Mouse (Mus musculus) embryonic fibroblast, embryonic 13.5 days (primary cell): ENCODE measurements around the gene Fbxw4. TPM values are rescaled to one million over a fixed set of nuclear protein-coding genes. Genes with fewer than 3 reads are reported as not detected.

Experiments used
- H3K27ac ChIP-seq: 2 replicates; pipeline ENCODE4 v1.5.1; 2012; ENCODE audit warnings: low read length, control low read depth, inconsistent platforms; ENCODE audit not compliant: insufficient read depth
- H3K4me1 ChIP-seq: 2 replicates; pipeline ENCODE4 v1.6.1; 2011; ENCODE audit warnings: low read length; ENCODE audit not compliant: control insufficient read depth, insufficient read depth
- H3K4me3 ChIP-seq: 2 replicates; pipeline ENCODE4 v1.5.1; 2011; ENCODE audit warnings: mild to moderate bottlenecking, control low read depth, low read length; ENCODE audit not compliant: insufficient read depth
- CTCF ChIP-seq: IDR thresholded peaks from 2 replicates; pipeline ENCODE4 v1.5.1; 2011; ENCODE audit warnings: mild to moderate bottlenecking, control low read depth, low read length, moderate library complexity, borderline replicate concordance; ENCODE audit not compliant: insufficient read depth
- POLR2A ChIP-seq: IDR thresholded peaks from 2 replicates; pipeline ENCODE4 v1.6.1; 2011; ENCODE audit warnings: low read depth, mild to moderate bottlenecking, control low read depth, low read length, moderate library complexity
- polyA plus RNA-seq: library from polyadenylated mRNA; stranded (reverse); fragments of >200 nt; gene quantifications from 2 replicates; pipeline ENCODE4 v1.2.4, GENCODE M21; 2011; ENCODE audit warnings: low read depth; ENCODE audit not compliant: missing spikeins, insufficient read length

Gene Fbxw4
- polyA plus RNA-seq, 1 experiment = 18.0 TPM

DNA sequence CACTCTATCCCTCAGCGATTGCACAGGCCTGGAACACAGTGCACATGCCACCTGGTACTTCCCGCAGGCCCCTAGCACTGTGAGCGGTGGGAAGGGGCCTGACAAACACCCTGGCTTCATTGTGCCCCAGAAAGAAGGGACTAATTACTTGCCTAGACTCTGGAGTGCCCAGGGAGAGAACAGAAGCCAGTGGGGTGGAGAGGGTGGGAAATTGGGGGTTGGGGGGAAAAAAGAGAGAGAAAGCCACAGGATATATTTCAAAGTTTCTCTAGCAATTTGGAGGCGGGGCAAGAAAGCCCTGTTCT, 43.9 kb downstream of the Fbxw4 start:
- no peak for TF ChIP-seq POLR2A
- TF ChIP-seq CTCF = no peak
- Histone ChIP-seq H3K4me1 (no peaks in the 10 kb centered on the region), H3K4me3 (no peak overlapping the region), H3K27ac (no peak overlapping the region)

DNA sequence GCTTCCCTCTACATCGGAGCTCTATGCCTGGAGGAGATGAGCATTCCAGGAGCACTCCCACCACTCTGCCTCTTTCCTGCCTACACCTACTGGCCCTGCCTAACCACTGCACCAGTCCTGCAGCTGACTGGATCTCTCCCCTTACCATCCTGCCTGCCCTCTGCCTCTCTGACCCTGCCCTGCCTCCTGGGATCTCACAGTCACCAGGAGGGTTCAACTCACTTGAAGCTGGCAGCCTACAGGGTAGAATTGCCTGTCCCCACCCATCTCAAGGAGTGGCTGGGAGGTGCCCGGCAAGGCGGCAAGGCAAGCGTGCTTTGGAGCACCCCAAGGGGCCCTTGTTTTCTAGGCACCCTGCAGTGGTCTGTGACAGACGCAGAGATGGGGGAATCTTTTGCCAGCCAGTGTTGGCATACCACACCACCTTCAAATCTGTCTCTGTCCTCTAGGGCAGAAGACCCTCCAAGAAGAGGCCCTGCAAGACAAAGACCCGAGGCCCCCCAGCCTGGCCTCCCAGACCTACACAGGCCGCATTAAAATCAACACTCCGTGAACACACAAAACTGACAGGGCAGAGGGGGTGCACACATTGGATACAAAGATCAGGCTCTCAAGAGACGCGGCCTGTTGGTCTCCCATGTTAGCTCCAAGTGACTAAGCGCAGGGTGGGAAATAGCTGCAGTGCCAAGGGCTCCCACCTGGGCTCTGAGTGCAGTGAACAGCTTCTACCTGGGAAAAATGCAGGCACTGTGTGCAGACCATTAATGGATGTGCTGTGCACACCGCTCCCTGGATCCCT, 44.5 kb downstream of the Fbxw4 start:
- no peak overlapping the region for H3K4me3 ChIP-seq
- no peaks in the 10 kb centered on the region for H3K4me1 ChIP-seq
- no peak for TF ChIP-seq CTCF
- no peak overlapping the region for H3K27ac ChIP-seq

GRCm38 (mm10) chr19:45614928-45615327, 45.2 kb downstream of the Fbxw4 start:
- no peak overlapping the region for H3K27ac ChIP-seq
- no peak for TF ChIP-seq POLR2A
- TF ChIP-seq CTCF = no peak
- H3K4me3 ChIP-seq = no peak overlapping the region
- H3K4me1 ChIP-seq = no peaks in the 10 kb centered on the region

GRCm38 (mm10) chr19:45614375-45614774, 45.7 kb downstream of the Fbxw4 start:
- H3K4me1 ChIP-seq = no peaks in the 10 kb centered on the region
- no peak overlapping the region for H3K4me3 ChIP-seq
- no peak overlapping the region for H3K27ac ChIP-seq
- TF ChIP-seq CTCF (no peak), POLR2A (no peak)

- Histone ChIP-seq H3K27ac (no peak overlapping the region), H3K4me1 (no peaks in the 10 kb centered on the region), H3K4me3 (no peak overlapping the region)
- no peak for TF ChIP-seq POLR2A
- TF ChIP-seq CTCF = no peak
These were observed 49.3 kb downstream of the Fbxw4 start for GRCm38 (mm10) chr19:45610823-45611222.

GRCm38 (mm10) chr19:45608648-45609339, 51.3 kb downstream of the Fbxw4 start:
- H3K27ac ChIP-seq = no peak overlapping the region
- no peak for TF ChIP-seq CTCF
- no peak for TF ChIP-seq POLR2A
- no peaks in the 10 kb centered on the region for H3K4me1 ChIP-seq
- no peak overlapping the region for H3K4me3 ChIP-seq

DNA sequence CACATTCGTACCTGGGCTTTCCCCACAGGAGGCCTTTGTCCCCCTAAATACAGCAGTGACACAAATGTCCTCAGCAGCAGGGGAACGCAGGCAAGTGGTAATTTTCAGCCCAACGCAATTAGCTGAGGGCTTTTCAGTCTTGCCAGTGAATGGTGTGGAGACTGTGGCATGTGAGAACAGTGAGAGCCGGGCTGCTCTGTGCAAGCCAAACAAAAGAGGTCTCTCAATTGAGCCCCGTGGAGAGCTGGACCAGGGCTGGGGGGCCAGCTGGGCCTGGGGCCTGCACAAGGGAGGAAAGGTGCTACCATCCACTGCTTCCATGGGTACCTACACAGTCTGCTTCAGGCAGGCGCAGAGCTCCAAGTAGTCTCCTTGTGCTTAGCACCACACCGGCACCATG, 52.6 kb downstream of the Fbxw4 start:
- Histone ChIP-seq H3K4me3 (no peak overlapping the region), H3K27ac (no peak overlapping the region)

GRCm38 (mm10) chr19:45606701-45607100, 53.4 kb downstream of the Fbxw4 start:
- Histone ChIP-seq H3K27ac (no peak overlapping the region), H3K4me3 (no peak overlapping the region), H3K4me1 (no peaks in the 10 kb centered on the region)
- TF ChIP-seq POLR2A = no peak
- TF ChIP-seq CTCF = no peak

More for the DNA sequence above, 52.6 kb downstream of the Fbxw4 start:
- TF ChIP-seq CTCF = no peak
- TF ChIP-seq POLR2A = no peak
- no peaks in the 10 kb centered on the region for H3K4me1 ChIP-seq

DNA sequence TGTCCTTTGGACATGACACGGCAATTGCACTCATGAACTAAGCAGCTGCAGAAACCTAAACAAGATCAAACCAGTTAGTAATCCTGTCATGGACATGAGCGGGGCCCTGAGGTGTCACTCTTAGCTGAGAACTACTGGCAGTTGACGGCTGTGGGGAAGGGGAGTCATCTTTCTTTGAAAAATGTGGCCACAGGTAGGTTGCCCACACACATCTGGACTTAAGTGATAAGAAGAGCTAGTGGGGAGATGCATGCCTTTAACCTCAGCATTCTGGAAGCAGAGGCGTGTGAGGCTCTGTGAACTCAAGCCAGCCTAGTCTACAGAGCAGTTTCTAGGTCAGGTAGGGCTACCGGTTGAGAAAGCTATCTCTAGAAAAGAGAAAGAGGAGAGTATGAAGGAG, 57.5 kb downstream of the Fbxw4 start:
- Histone ChIP-seq H3K4me1 (no peaks in the 10 kb centered on the region), H3K4me3 (no peak overlapping the region), H3K27ac (no peak overlapping the region)
- TF ChIP-seq POLR2A = no peak
- no peak for TF ChIP-seq CTCF

DNA sequence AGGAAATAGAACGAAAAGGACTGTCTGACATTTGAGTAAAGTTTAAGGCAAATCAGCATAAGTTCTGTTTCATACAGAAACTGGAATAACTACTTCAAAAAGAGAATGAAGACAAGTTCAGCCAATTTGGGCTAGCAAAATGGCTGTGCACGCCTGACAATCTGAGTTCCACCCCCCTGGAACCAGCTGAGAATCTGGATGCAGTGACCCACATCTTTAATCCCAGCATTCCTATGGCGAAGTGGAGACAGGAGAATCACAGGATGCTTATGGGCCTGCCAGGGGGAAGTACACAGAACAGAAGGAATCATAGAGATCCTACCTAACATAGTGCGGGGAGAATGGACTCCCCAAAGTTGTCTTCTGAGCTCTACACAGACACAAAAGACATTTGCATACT, 63.0 kb downstream of the Fbxw4 start:
- no peak for TF ChIP-seq CTCF
- TF ChIP-seq POLR2A = no peak
- Histone ChIP-seq H3K27ac (no peak overlapping the region), H3K4me1 (no peaks in the 10 kb centered on the region), H3K4me3 (no peak overlapping the region)
